Mouse (Mus musculus) cerebellum, adult 2 months (tissue): ENCODE measurements around the gene Upf1. TPM values are rescaled to one million over a fixed set of nuclear protein-coding genes. Genes with fewer than 3 reads are reported as not detected.

Experiments used
- DNase-seq, 2 experiments: peaks; one replicate each; pipeline ENCODE4 v3.0.0; 2021
- H3K27ac ChIP-seq: fragments of 200-500 bp; 2 replicates; pipeline ENCODE4 v1.5.1; 2012; ENCODE audit warnings: low read length, control low read depth, inconsistent platforms; ENCODE audit not compliant: insufficient read depth
- H3K27me3 ChIP-seq: fragments of 200-500 bp; 2 replicates; pipeline ENCODE4 v1.6.1; 2012; ENCODE audit warnings: inconsistent platforms, mild to moderate bottlenecking, low read length, moderate library complexity; ENCODE audit not compliant: control insufficient read depth, insufficient read depth
- H3K4me1 ChIP-seq: fragments of 200-500 bp; 2 replicates; pipeline ENCODE4 v1.6.1; 2011; ENCODE audit warnings: low read length; ENCODE audit not compliant: control insufficient read depth, insufficient read depth
- H3K4me3 ChIP-seq: fragments of 200-500 bp; replicated peaks from 2 replicates; pipeline ENCODE3; 2011; ENCODE audit warnings: mild to moderate bottlenecking, low read depth, low read length, control low read depth; ENCODE audit not compliant: insufficient read depth
- CTCF ChIP-seq: fragments of 200-500 bp; IDR thresholded peaks from 2 replicates; pipeline ENCODE4 v1.5.1; 2011; ENCODE audit warnings: low read depth, mild to moderate bottlenecking, control low read depth, low read length, moderate library complexity, borderline replicate concordance; ENCODE audit not compliant: insufficient read depth
- POLR2A ChIP-seq: fragments of 200-500 bp; IDR thresholded peaks from 2 replicates; pipeline ENCODE4 v1.6.1; 2011; ENCODE audit warnings: low read length, control low read depth, borderline replicate concordance; ENCODE audit not compliant: insufficient read depth
- WGBS: fragments of 180-500 bp; shearing (Covaris S2); methylation state at CpG from one replicate; pipeline ENCODE4 v1.1.7; 2018; 5-methylcytosine and 5-hydroxymethylcytosine counted together
- polyA plus RNA-seq: library from polyadenylated mRNA; depleted of rRNA; stranded (reverse); fragments of >200 nt; gene quantifications from 2 replicates; pipeline ENCODE4 v1.2.3, GENCODE M21; 2012; rRNA removed

Upf1 gene
- polyA plus RNA-seq, 1 experiment: 37.9 TPM

DNA sequence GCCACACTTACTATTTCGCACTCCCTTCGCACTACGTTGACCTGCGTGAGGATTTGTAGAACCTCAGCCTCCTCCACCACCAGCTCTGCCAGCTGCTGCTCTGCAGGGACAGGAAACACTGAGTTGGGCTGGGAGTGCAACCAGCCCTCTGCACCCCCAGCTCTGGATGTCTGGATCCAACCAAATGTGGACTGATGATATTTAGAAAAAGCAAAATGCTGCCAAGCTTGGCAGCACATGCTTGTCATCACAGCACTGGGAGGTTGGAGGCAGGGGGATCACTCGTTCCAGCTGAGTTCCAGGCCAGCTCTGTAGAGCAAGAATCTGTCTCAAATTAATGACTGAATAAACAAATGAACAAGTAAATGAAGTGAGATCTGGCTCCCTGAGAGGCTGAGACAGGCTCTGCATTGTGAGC lies 59.1 kb downstream of the Upf1 start:
- H3K4me3 ChIP-seq: no peak overlapping the region
- no peaks in the 10 kb centered on the region for H3K4me1 ChIP-seq
- no peak overlapping the region for H3K27ac ChIP-seq
- TF ChIP-seq POLR2A (no peak), CTCF (no peak)
- no peaks in the 10 kb centered on the region for H3K27me3 ChIP-seq
- no peak for DNase-seq
- WGBS: 57% methylated on average over 5 of the region's 5 CpGs

DNA sequence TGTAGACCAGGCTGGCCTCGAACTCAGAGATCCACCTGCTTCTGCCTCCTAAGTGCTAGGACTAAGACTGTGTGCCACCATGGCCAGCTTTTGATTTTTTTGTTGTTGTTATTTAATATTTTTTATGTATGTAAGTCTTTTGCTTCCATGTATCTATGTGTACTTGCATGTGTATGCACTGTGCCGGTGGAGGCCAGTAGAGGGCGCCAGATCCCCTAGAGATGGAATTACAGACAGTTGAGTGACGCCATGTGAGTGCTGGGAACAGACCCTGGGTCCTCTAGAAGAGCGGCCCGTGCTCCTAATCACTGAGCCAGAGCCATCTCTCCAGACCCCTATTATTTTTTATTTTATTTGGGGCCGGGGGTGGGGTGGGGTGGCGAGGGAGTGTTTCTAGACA lies 66.3 kb downstream of the Upf1 start:
- Histone ChIP-seq H3K27ac (no peak overlapping the region), H3K27me3 (peaks cover 6% of the 10 kb centered on the region; the same call in 1 of the 2 replicates), H3K4me3 (no peak overlapping the region), H3K4me1 (no peaks in the 10 kb centered on the region; the same call in 1 of the 2 replicates)
- no peak for DNase-seq
- WGBS: 88% methylated on average over 8 of the region's 8 CpGs
- peak; percentile 14; the same call in 1 of the 2 replicates for TF ChIP-seq CTCF
- TF ChIP-seq POLR2A: no peak

DNA sequence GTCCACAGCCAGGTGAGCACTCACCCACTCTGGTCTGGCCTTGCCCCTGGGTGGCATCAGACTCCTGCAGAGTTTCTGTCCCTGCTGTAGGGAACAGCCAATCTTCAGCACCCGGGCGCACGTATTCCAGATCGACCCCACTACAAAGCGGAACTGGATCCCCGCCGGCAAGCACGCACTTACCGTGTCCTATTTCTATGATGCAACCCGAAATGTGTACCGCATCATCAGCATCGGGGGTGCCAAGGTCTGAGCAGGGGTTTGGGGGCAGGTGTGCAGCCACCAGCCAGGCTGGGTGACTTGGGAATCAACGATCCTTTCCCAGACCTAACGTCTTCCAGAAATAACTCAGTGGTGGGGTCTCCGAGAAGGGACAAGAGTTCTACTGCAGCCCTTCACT lies 67.8 kb downstream of the Upf1 start:
- TF ChIP-seq CTCF: no peak
- TF ChIP-seq POLR2A: no peak
- Histone ChIP-seq H3K4me1 (no peaks in the 10 kb centered on the region; the same call in 1 of the 2 replicates), H3K4me3 (no peak overlapping the region), H3K27me3 (peaks cover 6% of the 10 kb centered on the region; the same call in 1 of the 2 replicates), H3K27ac (no peak overlapping the region)
- 95% methylated on average over 15 of the region's 15 CpGs for WGBS
- no peak for DNase-seq

DNA sequence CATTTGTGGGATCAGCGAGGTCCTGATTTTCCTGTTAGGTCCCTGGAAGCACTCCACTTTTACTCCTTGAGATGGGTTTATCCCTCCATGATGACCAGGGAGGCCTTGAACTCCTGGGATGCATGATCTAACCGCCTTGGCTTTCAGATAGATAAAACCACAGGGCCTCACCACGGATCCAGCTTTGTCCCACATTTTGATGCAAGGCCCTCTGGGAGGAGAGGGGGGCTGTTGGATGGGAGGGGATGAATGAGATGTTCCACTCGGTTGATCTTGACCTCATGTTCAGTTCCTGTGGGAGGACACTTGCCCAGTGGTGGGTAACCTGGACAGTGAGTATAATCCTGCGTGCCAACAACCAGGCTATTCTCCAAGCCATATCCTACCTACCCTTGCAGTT lies 68.7 kb downstream of the Upf1 start:
- DNase-seq: no peak

DNA sequence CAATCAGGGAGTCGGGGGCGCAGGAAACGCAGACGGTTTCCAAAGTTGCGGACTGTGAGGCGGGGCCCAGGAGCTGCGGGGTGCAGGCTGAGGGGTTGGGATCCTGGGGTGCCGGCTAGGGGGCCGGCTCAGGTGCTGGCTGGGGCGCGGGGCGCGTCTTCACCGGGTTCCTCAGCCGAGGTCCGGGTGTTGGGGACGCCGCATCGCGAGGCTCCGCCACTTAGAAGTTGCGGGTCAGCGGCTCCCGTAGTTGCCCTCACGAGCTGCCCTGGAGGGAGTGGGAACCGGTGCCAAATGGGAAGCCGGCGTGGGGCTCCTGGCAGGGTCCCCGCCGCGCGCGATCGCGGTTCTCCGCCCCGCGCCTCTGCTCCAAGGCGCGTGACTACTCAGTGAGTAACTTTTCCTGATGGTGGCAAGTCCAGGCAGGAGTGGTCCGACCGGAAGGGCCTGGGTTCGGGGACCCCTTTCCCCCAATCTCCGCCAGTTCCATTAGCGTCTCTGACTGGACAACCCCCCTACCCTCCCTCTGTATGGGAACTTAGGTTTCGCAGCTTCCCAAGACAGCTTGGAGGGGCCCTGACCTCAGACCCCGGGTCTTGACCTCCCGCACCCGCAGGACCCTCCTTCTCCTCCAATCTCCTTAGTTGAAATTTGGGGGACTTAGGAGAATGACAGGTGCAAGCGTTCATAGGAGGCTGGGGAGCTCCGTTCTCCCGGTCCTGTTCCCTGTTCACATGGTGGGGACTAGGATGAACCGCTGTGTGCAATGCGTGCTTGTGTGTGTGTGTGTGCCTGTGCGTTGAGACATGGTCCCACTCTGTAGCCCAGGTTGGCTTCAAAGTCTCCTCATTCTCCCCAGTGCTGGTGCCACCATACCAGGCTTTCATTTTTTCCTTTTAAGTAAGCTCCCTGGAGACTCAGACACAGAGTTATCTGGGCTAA lies 69.7 kb downstream of the Upf1 start:
- Histone ChIP-seq H3K4me1 (no peaks in the 10 kb centered on the region; the same call in 1 of the 2 replicates), H3K27ac (no peak overlapping the region), H3K4me3 (peak overlapping the region; percentile 49), H3K27me3 (peaks cover 6% of the 10 kb centered on the region; the same call in 1 of the 2 replicates)
- 2% methylated on average over 55 of the region's 55 CpGs for WGBS
- DNase-seq: no peak
- no peak for TF ChIP-seq POLR2A
- no peak for TF ChIP-seq CTCF

More for the DNA sequence above, 68.7 kb downstream of the Upf1 start:
- H3K4me3 ChIP-seq: no peak overlapping the region
- peaks cover 6% of the 10 kb centered on the region; the same call in 1 of the 2 replicates for H3K27me3 ChIP-seq
- 61% methylated on average over 5 of the region's 5 CpGs for WGBS
- H3K4me1 ChIP-seq: no peaks in the 10 kb centered on the region; the same call in 1 of the 2 replicates
- no peak overlapping the region for H3K27ac ChIP-seq
- TF ChIP-seq POLR2A (no peak), CTCF (no peak)

DNA sequence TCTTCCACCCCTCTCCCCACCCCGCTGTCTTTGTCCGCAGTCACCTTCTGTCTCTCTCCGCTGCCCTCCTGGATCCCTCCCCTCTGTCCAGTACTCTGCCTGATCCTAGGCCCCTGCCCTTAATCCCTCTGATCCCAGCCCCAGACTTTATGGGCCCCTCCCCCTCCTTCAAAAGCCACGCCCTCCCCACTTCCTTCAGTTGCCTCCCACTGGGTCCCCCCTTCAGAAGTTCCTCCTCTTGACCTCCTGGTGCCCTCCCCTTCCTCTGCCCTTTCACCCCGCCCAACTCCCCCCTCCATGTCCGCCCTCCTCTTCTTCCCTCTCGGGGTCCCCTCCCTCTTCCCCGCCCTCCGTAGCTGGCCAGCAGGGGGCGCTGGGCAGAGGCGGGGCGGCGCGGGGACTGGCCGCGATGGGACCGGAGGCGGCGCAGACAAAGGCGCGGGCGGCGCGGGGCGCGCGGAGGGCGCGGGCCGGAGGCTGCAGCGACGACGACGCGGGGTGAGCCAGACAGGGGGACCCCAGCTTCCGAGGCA lies 70.4 kb downstream of the Upf1 start, which contains the start of gene Homer3:
TSS of gene Homer3 (plus strand) at position 225 of the 533 bp plus-strand sequence.
- peak; percentile 62 to 70 for DNase-seq
- TF ChIP-seq POLR2A: no peak
- TF ChIP-seq CTCF: 0 out of 2 replicates have a peak, but pooled peaks have one; percentile 17
- H3K27me3 ChIP-seq: peaks cover 6% of the 10 kb centered on the region; the same call in 1 of the 2 replicates
- no peak within 1 kb of the TSS for H3K27ac ChIP-seq
- WGBS: 2% methylated on average over 33 of the region's 36 CpGs
- peak within 1 kb of the TSS; percentile 49 for H3K4me3 ChIP-seq
- no peaks in the 10 kb centered on the region; the same call in 1 of the 2 replicates for H3K4me1 ChIP-seq

Other genes starting within 250 kb of the Upf1 start
- 13.3 and 15.2 TPM in 2 replicates for gene Ncan, start 232.4 kb downstream of the Upf1 start, polyA plus RNA-seq
- gene Nr2c2ap, start 221.9 kb downstream of the Upf1 start, polyA plus RNA-seq: 19.9 and 20.9 TPM in 2 replicates
- gene Rfxank, start 214.1 kb downstream of the Upf1 start, polyA plus RNA-seq: 24.8 and 27.5 TPM in 2 replicates
- gene Borcs8, start 213.8 kb downstream of the Upf1 start, polyA plus RNA-seq: 98.9 and 101 TPM in 2 replicates
- gene Mef2b, start 213.6 kb downstream of the Upf1 start, polyA plus RNA-seq: 0.38 and 0.43 TPM in 2 replicates
- gene Tmem161a, start 180.9 kb downstream of the Upf1 start, polyA plus RNA-seq: 61.4 and 66.0 TPM in 2 replicates
- 45.5 and 46.3 TPM in 2 replicates for gene Slc25a42, start 141.0 kb downstream of the Upf1 start, polyA plus RNA-seq
- 102 and 108 TPM in 2 replicates for gene Sugp2, start 119.1 kb downstream of the Upf1 start, polyA plus RNA-seq
- gene Armc6, start 118.8 kb downstream of the Upf1 start, polyA plus RNA-seq: 45.8 and 46.7 TPM in 2 replicates
- gene Homer3, start 70.5 kb downstream of the Upf1 start, polyA plus RNA-seq: 262 and 322 TPM in 2 replicates
- 42.9 and 45.0 TPM in 2 replicates for gene Ddx49, start 50.8 kb downstream of the Upf1 start, polyA plus RNA-seq
- 286 and 287 TPM in 2 replicates for gene Cope, start 50.8 kb downstream of the Upf1 start, polyA plus RNA-seq
- gene Cers1, start 37.5 kb downstream of the Upf1 start, polyA plus RNA-seq: 55.5 and 56.8 TPM in 2 replicates
- gene Gdf1, start 23.5 kb downstream of the Upf1 start, polyA plus RNA-seq: 19.1 and 21.0 TPM in 2 replicates
- 2.2 and 3.1 TPM in 2 replicates for gene Comp, start 20.3 kb upstream of the Upf1 start, polyA plus RNA-seq
- gene Crtc1, start 86.3 kb upstream of the Upf1 start, polyA plus RNA-seq: 90.2 and 105 TPM in 2 replicates
- 62.4 and 68.5 TPM in 2 replicates for gene Klhl26, start 123.7 kb upstream of the Upf1 start, polyA plus RNA-seq
- 524 and 552 TPM in 2 replicates for gene Tmem59l, start 134.1 kb upstream of the Upf1 start, polyA plus RNA-seq
- 3.8 and 4.0 TPM in 2 replicates for gene Crlf1, start 139.9 kb upstream of the Upf1 start, polyA plus RNA-seq
- 184 and 189 TPM in 2 replicates for gene Rex1bd, start 153.5 kb upstream of the Upf1 start, polyA plus RNA-seq
- gene Uba52, start 157.5 kb upstream of the Upf1 start, polyA plus RNA-seq: 920 and 977 TPM in 2 replicates
- 531 and 552 TPM in 2 replicates for gene Fkbp8, start 174.4 kb upstream of the Upf1 start, polyA plus RNA-seq
- 63.4 and 65.9 TPM in 2 replicates for gene Kxd1, start 174.7 kb upstream of the Upf1 start, polyA plus RNA-seq
- gene Ell, start 186.2 kb upstream of the Upf1 start, polyA plus RNA-seq: 27.9 and 29.1 TPM in 2 replicates
- 55.3 and 61.4 TPM in 2 replicates for gene Isyna1, start 241.1 kb upstream of the Upf1 start, polyA plus RNA-seq